Mouse (Mus musculus) hindbrain, embryonic 16.5 days (tissue): ENCODE measurements around the gene Mapk12. TPM values are rescaled to one million over a fixed set of nuclear protein-coding genes. Genes with fewer than 3 reads are reported as not detected.

Source experiments
- ATAC-seq: fragments of 200-750 bp; cut with Nextera tagmentation; 2 replicates; pipeline ENCODE4 v1.8.0; 2017; ENCODE audit warnings: moderate TSS enrichment, moderate library complexity
- H3K27ac ChIP-seq: fragments of 300-500 bp; sonication (generic); 2 replicates; pipeline ENCODE4 v1.5.1; 2014; ENCODE audit warnings: low read depth, mild to moderate bottlenecking, control low read depth, low read length, moderate library complexity
- H3K27me3 ChIP-seq: fragments of 300-500 bp; sonication (generic); replicated peaks from 2 replicates; pipeline ENCODE4 v1.6.1; 2014; ENCODE audit warnings: low read length; ENCODE audit not compliant: control insufficient read depth, insufficient read depth
- H3K36me3 ChIP-seq: fragments of 300-500 bp; sonication (generic); 2 replicates; pipeline ENCODE4 v1.6.1; 2014; ENCODE audit warnings: mild to moderate bottlenecking, low read length, moderate library complexity, mixed read lengths; ENCODE audit not compliant: control insufficient read depth, insufficient read depth
- H3K4me1 ChIP-seq: fragments of 300-500 bp; sonication (generic); 2 replicates; pipeline ENCODE4 v1.6.1; 2014; ENCODE audit warnings: low read depth, low read length; ENCODE audit not compliant: control insufficient read depth, insufficient read depth
- H3K4me2 ChIP-seq: fragments of 300-500 bp; sonication (generic); 2 replicates; pipeline ENCODE4 v1.6.1; 2014; ENCODE audit warnings: mild to moderate bottlenecking, low read length, control low read depth, moderate library complexity
- H3K4me3 ChIP-seq: fragments of 300-500 bp; sonication (generic); 2 replicates; pipeline ENCODE4 v1.5.1; 2014; ENCODE audit warnings: mild to moderate bottlenecking, low read length, control low read depth, moderate library complexity
- H3K9ac ChIP-seq: fragments of 300-500 bp; sonication (generic); 2 replicates; pipeline ENCODE4 v1.6.1; 2014; ENCODE audit warnings: low read depth, mild to moderate bottlenecking, control low read depth, low read length, moderate library complexity
- H3K9me3 ChIP-seq: fragments of 300-500 bp; sonication (generic); 2 replicates; pipeline ENCODE4 v1.6.1; 2014; ENCODE audit warnings: mild to moderate bottlenecking, low read length, moderate library complexity; ENCODE audit not compliant: control insufficient read depth
- WGBS: fragments of 180-500 bp; shearing (Covaris S2); extraction: QIAGEN DNeasy Blood & Tissue Kit; methylation state at CpG from one replicate; pipeline ENCODE4 v1.1.7; 2014; 5-methylcytosine and 5-hydroxymethylcytosine counted together
- polyA plus RNA-seq: library from polyadenylated mRNA; unstranded; fragments of >200 nt; fragmentation: Nextera tagmentation; extraction: Ambion mirVana; gene quantifications from 2 replicates; pipeline ENCODE4 v1.2.1, GENCODE M21; 2015

Mapk12 gene
- polyA plus RNA-seq, 1 experiment from 2014 or later, result 4.1 TPM

DNA sequence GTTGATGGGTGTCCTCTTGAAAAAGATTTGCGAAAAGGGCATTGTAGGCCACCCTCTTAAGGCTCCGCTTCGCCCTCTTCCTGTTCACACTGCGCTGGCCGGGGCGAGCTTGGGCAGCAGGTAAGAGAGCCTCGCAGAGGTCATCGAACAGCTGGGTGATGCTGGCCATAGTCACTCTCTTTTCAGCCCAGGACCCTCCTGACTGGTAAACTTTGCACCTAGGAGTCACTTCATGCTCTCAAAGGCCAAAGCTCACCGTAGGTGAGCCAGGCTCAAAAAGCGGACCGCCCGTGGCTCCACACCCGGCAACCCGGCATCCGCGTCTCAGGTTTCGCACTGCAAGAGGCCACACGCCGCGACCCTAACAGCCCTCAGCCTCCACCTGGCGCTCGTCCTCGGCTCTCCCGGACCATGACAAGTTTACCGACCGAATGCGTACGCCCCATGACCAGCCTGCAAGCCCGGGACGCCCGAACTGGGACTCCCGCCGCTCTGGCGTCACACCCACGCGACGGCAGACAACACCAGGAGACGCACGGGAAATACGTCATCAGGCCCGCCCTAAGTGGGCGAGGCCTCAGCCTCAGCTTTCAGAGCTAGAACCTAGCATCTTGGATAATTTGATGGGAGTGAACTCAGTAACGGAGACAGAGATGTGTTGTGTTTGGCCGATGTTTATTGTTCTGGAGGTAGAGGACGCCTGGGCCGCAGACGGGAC lies 17.7 kb downstream of the Mapk12 start, which contains the start of gene Tubgcp6:
Gene Tubgcp6, minus strand, starts transcription at position 464 of the 718 bp plus-strand sequence.
- peaks cover 43% of the 10 kb centered on the region for H3K4me1 ChIP-seq
- peak within 1 kb of the TSS; percentile 86 for H3K9ac ChIP-seq
- WGBS, result under 1% methylated on average over 47 of the region's 47 CpGs
- H3K27me3 ChIP-seq, result no peaks in the 10 kb centered on the region
- H3K9me3 ChIP-seq, result no peaks in the 10 kb centered on the region
- H3K36me3 ChIP-seq, result no peaks in the 10 kb centered on the region
- ATAC-seq, result peak; percentile 85
- peak within 1 kb of the TSS; percentile 89 for H3K27ac ChIP-seq
- peak within 1 kb of the TSS; percentile 98 for H3K4me2 ChIP-seq
- H3K4me3 ChIP-seq, result peak within 1 kb of the TSS; percentile 91

DNA sequence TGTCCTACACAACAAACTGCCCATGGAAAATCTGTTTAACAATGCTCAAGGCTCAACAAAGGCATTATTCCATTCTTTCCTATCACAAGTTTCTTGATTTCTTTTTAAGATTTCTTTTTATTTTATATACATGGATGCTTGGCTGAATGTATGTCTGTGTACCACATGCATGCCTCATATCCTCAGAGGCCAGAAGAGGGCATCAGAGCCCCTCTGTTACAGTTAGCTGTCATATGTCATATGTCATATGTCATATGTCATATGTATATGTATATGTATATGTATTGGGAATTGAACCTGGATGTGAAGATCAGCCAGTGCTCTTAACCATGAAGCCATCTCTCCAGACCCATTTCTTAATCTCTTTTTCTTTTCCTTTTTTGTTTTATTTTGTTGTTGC lies 22.5 kb downstream of the Mapk12 start:
- no peak overlapping the region for H3K9ac ChIP-seq
- no peak for ATAC-seq
- H3K36me3 ChIP-seq, result peaks cover 18% of the 10 kb centered on the region

DNA sequence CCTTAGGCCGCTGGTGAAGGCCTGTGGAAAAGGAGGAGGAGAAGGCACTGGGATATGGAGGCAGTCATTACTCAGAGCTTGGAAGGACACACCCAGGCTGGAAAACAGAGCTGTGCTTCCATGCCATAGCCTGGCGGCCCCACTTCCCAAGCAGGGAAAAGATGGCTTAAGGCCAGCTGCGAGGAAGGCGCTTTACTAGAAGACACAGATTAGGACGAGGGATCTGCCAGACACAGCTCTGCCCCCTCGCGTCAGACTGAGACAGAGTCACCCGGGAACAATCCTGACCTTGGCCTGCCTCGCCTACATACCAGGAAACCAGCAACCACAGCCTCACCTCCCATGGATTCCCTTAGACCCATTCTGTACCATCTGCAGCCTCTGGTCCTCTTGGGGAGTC lies 30.4 kb downstream of the Mapk12 start:
- 88% methylated on average over 9 of the region's 9 CpGs for WGBS
- H3K27ac ChIP-seq, result no peak overlapping the region
- no peak overlapping the region for H3K9ac ChIP-seq
- H3K27me3 ChIP-seq, result no peaks in the 10 kb centered on the region
- no peak for ATAC-seq
- H3K4me3 ChIP-seq, result no peak overlapping the region
- peaks cover 52% of the 10 kb centered on the region for H3K36me3 ChIP-seq
- H3K4me2 ChIP-seq, result no peak overlapping the region
- H3K4me1 ChIP-seq, result no peaks in the 10 kb centered on the region
- H3K9me3 ChIP-seq, result no peaks in the 10 kb centered on the region

More for the DNA sequence above, 22.5 kb downstream of the Mapk12 start:
- H3K4me3 ChIP-seq, result no peak overlapping the region
- H3K27ac ChIP-seq, result no peak overlapping the region
- H3K4me1 ChIP-seq, result peaks cover 30% of the 10 kb centered on the region
- no peaks in the 10 kb centered on the region for H3K27me3 ChIP-seq
- no peaks in the 10 kb centered on the region for H3K9me3 ChIP-seq
- no peak overlapping the region for H3K4me2 ChIP-seq

DNA sequence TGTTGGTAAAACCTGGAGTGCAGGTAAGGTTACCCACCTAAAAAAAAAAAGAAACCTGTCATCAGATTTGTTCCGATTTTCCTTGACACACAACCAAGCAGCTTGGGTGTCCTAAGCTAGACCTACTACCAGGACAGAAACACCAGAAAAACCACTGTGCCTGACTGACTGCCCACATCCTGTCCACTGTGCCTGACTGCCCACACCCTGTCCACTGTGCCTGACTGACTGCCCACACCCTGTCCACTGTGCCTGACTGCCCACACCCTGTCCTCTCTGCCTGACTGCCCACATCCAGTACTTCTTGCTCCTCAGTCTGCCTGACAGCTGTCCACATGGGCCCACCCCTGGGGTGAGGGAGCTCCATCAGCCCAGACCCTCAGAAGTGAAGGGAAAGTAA lies 33.5 kb downstream of the Mapk12 start:
- no peaks in the 10 kb centered on the region for H3K27me3 ChIP-seq
- no peaks in the 10 kb centered on the region for H3K9me3 ChIP-seq
- H3K27ac ChIP-seq, result no peak overlapping the region
- peaks cover 64% of the 10 kb centered on the region for H3K36me3 ChIP-seq
- H3K4me2 ChIP-seq, result no peak overlapping the region
- no peaks in the 10 kb centered on the region for H3K4me1 ChIP-seq
- H3K9ac ChIP-seq, result no peak overlapping the region
- no peak overlapping the region for H3K4me3 ChIP-seq
- WGBS, result 86% methylated on average over 1 of the region's 1 CpGs
- no peak for ATAC-seq

DNA sequence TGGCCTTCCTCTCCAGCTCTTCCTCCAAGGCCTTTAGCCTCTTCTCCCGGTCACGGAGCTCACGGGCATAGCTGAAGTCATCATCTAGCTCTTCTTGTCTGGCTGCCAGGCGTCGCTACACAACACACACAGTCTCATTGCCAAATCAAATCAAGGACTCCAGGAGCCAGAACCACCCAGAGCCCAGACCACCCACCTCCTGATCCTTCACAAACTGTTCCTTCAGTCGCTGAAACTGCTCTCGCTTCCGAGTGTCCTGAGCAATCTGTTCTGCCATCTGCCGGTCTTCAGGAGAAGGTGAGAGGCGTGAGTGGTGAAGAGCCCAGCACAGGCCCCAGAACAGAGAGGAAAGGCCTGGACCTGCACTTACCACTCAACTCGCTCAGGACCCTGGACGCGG lies 34.4 kb downstream of the Mapk12 start:
- H3K27ac ChIP-seq, result no peak overlapping the region
- WGBS, result 92% methylated on average over 13 of the region's 13 CpGs
- no peak overlapping the region for H3K4me2 ChIP-seq
- H3K4me1 ChIP-seq, result no peaks in the 10 kb centered on the region
- no peaks in the 10 kb centered on the region for H3K9me3 ChIP-seq
- no peak for ATAC-seq
- H3K9ac ChIP-seq, result no peak overlapping the region; the same call in 1 of the 2 replicates
- H3K4me3 ChIP-seq, result no peak overlapping the region
- H3K36me3 ChIP-seq, result peaks cover 70% of the 10 kb centered on the region
- H3K27me3 ChIP-seq, result no peaks in the 10 kb centered on the region

DNA sequence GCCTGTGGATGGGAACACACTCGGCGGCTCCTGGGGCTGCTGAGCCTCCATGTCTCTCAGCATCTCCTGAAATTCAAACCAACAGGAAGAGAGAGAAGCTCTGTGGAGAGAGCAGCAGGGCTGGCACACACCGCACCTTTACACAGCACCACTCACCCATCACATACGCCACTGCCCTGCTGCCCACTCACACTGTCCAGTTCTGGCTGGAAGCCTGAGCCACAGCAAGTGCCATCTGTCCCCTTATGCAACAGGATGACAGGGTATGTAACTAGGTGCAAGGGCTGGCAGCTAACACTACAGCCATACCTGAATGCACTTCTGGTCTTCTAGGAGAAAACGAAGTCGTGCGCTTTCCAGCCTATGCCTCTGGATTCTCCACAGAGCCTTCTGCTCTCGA lies 36.1 kb downstream of the Mapk12 start:
- H3K9ac ChIP-seq, result no peak overlapping the region
- no peak overlapping the region for H3K4me3 ChIP-seq
- H3K27ac ChIP-seq, result no peak overlapping the region
- peaks cover 74% of the 10 kb centered on the region for H3K36me3 ChIP-seq
- no peaks in the 10 kb centered on the region for H3K27me3 ChIP-seq
- ATAC-seq, result no peak
- WGBS, result 93% methylated on average over 8 of the region's 8 CpGs
- H3K4me1 ChIP-seq, result no peaks in the 10 kb centered on the region
- no peak overlapping the region for H3K4me2 ChIP-seq
- no peaks in the 10 kb centered on the region for H3K9me3 ChIP-seq

DNA sequence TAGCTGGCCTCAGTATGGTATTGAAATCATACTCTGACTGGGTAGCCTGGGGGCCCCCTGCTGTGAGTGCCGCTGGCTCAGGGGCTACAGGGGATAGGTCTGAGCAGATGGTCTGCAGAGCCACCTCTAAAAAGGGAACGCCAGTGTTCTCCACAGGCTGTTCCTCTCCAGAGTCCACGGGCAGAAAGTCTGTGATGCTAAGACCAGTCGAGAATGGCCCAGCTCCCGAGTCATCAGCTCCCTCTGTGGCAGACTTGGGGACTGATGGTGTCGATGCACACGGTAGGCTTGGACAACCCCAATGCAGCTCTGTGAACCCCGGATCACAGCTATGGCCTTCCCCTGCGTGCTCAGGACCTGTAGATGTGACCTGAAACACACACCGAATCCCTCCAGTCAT lies 36.6 kb downstream of the Mapk12 start:
- Histone ChIP-seq H3K4me2 (no peak overlapping the region), H3K4me1 (no peaks in the 10 kb centered on the region), H3K27me3 (no peaks in the 10 kb centered on the region), H3K36me3 (peaks cover 73% of the 10 kb centered on the region), H3K9ac (no peak overlapping the region), H3K9me3 (no peaks in the 10 kb centered on the region), H3K27ac (no peak overlapping the region), H3K4me3 (no peak overlapping the region)
- 81% methylated on average over 10 of the region's 10 CpGs for WGBS
- no peak for ATAC-seq

DNA sequence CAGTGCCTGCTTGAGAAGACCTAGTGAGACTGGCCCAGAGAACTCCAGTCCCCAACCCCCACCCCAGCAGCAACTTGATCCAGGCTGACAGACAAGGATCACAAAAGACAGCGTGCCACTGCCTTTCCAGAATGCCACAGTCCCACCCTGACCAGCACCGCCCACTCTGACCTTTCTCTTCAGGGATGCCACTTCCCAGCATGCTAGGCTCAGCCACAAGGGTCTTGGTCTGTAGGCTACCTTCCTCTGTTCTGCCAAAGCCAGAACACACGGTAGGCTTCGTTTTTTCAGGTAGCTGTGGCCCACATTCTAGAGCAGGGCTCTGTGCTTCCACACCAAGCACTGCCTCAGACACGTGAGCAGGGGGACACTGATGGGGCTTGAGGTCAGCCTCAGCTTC lies 37.9 kb downstream of the Mapk12 start:
- Histone ChIP-seq H3K9ac (no peak overlapping the region), H3K9me3 (no peaks in the 10 kb centered on the region), H3K4me2 (no peak overlapping the region), H3K4me3 (no peak overlapping the region), H3K36me3 (peaks cover 74% of the 10 kb centered on the region), H3K4me1 (no peaks in the 10 kb centered on the region), H3K27me3 (no peaks in the 10 kb centered on the region), H3K27ac (no peak overlapping the region)
- WGBS, result 42% methylated on average over 5 of the region's 5 CpGs
- no peak for ATAC-seq

DNA sequence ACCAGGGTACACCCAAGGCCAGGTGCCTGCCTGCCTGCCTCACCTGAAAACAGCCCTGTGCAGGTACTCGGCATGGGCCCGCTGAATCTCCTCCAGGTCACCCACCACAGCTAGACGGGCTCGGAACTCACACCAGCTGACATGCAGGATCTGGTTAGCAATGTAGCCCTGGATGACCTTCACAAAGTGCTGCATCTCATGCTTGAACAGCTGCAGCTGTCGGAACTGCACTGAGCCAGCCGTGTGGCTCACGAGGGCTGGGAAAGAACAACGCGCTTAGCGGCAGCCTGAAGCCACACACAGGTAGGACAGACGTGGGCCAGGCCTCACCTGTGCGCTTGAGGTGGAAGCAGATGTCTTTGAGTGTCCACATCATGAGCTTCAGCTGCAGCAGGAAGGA lies 39.7 kb downstream of the Mapk12 start:
- Histone ChIP-seq H3K4me1 (no peaks in the 10 kb centered on the region), H3K9me3 (no peaks in the 10 kb centered on the region), H3K27me3 (no peaks in the 10 kb centered on the region), H3K36me3 (peaks cover 78% of the 10 kb centered on the region), H3K4me2 (no peak overlapping the region), H3K27ac (no peak overlapping the region), H3K9ac (no peak overlapping the region), H3K4me3 (no peak overlapping the region)
- WGBS, result 87% methylated on average over 12 of the region's 12 CpGs
- ATAC-seq, result no peak
